Mouse (Mus musculus): ENCODE measurements around the gene Gabrg3. TPM values are rescaled to one million over a fixed set of nuclear protein-coding genes. Genes with fewer than 3 reads are reported as not detected.
"Not testable (repeated sequence)": the region's sequence is repeated elsewhere in the genome, so short reads cannot be mapped to it uniquely, and the experiment has no call there.

The Gabrg3 gene
- polyA plus RNA-seq, 1 experiment from 2014 or later, result 2.8 TPM

DNA sequence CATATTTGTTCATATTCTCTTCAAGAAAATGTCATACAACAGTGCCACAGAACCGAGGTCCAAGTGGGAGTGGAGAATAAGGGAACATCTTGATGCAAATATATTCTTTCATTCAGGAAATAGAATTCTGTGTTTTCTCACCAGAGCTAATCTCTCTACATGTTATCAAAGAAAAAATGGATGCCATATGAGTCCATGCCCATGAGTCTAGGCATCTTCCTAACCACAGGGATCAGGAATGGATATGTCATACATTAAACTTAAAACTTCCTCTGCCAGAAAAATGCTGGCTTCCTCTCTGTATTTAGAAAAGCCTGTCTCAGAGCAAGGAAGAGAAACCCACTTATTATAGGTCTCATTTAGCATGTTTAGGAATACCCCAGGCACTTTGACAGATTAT, 92.9 kb downstream of the Gabrg3 start:
- no peak for ATAC-seq (ENCODE audit: low FRiP score)
- Histone ChIP-seq H3K27ac (no peak overlapping the region), H3K36me3 (no peaks in the 10 kb centered on the region), H3K9me3 (no peaks in the 10 kb centered on the region), H3K4me2 (no peak overlapping the region), H3K4me1 (replicated peaks) (no peaks in the 10 kb centered on the region), H3K9ac (no peak overlapping the region), H3K27me3 (no peaks in the 10 kb centered on the region), H3K4me3 (no peak overlapping the region)
- WGBS, result 87% methylated on average over 1 of the region's 1 CpGs

GRCm38 (mm10) chr7:57293564-57293963, 93.4 kb downstream of the Gabrg3 start:
- Histone ChIP-seq H3K27me3 (no peaks in the 10 kb centered on the region), H3K4me1 (replicated peaks) (no peaks in the 10 kb centered on the region), H3K27ac (no peak overlapping the region), H3K4me2 (no peak overlapping the region), H3K4me3 (no peak overlapping the region), H3K9ac (no peak overlapping the region), H3K36me3 (no peaks in the 10 kb centered on the region), H3K9me3 (no peaks in the 10 kb centered on the region)
- 90% methylated on average over 6 of the region's 6 CpGs for WGBS
- ATAC-seq (ENCODE audit: low FRiP score), result no peak

DNA sequence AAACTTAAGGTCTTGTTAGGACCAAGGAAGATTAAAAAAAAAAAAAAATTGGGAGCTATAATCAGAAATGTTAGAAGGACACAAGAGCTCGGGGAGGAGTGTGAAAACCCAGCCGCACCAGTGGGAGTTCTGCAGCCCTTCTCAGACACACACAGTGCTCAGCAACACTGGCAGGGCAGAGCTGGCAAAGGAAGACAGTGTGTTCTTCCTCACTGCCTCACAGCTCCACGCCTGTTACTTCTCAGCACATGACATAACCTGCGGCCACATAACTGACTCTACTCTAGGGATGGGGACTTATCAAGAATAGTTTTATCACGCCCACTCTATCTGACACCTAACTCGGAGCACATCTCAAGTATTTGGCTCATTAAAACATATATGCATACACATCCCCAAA, 103.8 kb downstream of the Gabrg3 start:
- Histone ChIP-seq H3K9me3 (no peaks in the 10 kb centered on the region), H3K4me1 (replicated peaks) (no peaks in the 10 kb centered on the region), H3K4me3 (no peak overlapping the region), H3K9ac (no peak overlapping the region), H3K36me3 (no peaks in the 10 kb centered on the region), H3K4me2 (no peak overlapping the region), H3K27me3 (no peaks in the 10 kb centered on the region), H3K27ac (no peak overlapping the region)
- no peak for ATAC-seq (ENCODE audit: low FRiP score)
- 87% methylated on average over 6 of the region's 6 CpGs for WGBS

DNA sequence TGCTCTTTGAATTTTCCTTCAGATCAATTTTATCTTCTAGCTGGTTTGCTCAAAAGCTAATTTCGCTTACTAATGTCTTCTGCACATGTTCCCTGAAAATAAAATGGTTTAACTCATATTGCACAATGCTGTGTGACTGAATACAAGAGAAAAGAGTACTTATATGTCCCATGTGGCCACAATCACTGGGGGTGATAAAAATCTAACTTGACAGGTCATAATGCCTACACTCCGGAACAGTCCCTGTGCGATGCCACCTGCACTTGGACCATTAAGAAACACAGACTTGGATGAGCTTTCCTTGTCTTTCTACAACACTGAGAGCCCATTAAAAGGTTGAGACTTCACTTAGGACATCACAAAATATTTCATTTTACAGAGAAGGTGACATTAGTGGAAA, 108.1 kb downstream of the Gabrg3 start:
- Histone ChIP-seq H3K27ac (no peak overlapping the region), H3K9me3 (no peaks in the 10 kb centered on the region), H3K4me2 (no peak overlapping the region), H3K9ac (no peak overlapping the region), H3K4me3 (no peak overlapping the region), H3K36me3 (no peaks in the 10 kb centered on the region), H3K27me3 (no peaks in the 10 kb centered on the region), H3K4me1 (replicated peaks) (no peaks in the 10 kb centered on the region)
- ATAC-seq (ENCODE audit: low FRiP score), result no peak
- WGBS, result 81% methylated on average over 3 of the region's 3 CpGs

- Histone ChIP-seq H3K27ac (no peak overlapping the region), H3K4me3 (no peak overlapping the region), H3K27me3 (no peaks in the 10 kb centered on the region), H3K4me2 (no peak overlapping the region), H3K4me1 (replicated peaks) (no peaks in the 10 kb centered on the region), H3K9me3 (no peaks in the 10 kb centered on the region), H3K36me3 (no peaks in the 10 kb centered on the region), H3K9ac (no peak overlapping the region)
- no peak for ATAC-seq (ENCODE audit: low FRiP score)
- 82% methylated on average over 1 of the region's 1 CpGs for WGBS
These were observed 126.8 kb downstream of the Gabrg3 start for GRCm38 (mm10) chr7:57260201-57260600.

DNA sequence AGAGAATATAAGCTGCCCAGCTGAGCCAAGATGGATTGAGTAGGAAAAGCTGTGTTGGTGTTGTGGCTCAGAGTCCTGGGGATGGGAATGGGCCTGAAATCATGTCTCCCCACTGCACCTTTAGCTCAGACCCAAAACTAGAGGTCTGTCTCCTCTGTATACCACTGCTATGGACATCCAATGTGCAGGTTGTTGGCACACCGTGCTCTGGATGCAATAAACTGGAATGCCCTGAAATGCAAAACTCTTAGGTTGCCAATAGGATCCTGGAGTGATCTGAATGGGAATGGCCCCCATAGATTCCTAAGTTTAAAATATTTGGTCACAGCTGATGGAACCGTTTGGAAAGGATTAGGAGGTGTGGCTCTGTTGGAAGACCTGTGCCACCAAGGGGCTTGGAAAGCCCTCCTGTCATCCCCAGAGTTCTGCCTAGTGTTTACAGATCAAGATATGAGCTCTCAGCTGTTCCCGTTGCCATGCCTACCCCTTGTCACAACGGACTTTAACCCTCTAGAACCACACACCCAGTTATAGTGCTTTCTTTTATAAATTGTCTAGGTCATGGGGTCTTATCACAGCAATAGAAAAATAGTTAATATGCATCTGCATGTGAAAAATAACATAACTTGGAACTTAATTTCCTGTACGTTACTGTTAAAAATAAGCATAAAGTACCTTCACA, 128.0 kb downstream of the Gabrg3 start:
- Histone ChIP-seq H3K4me1 (replicated peaks) (no peaks in the 10 kb centered on the region), H3K27ac (no peak overlapping the region), H3K27me3 (no peaks in the 10 kb centered on the region), H3K9ac (no peak overlapping the region), H3K4me3 (no peak overlapping the region), H3K4me2 (no peak overlapping the region), H3K36me3 (no peaks in the 10 kb centered on the region), H3K9me3 (no peaks in the 10 kb centered on the region)
- 81% methylated on average over 5 of the region's 5 CpGs for WGBS
- no peak for ATAC-seq (ENCODE audit: low FRiP score)

DNA sequence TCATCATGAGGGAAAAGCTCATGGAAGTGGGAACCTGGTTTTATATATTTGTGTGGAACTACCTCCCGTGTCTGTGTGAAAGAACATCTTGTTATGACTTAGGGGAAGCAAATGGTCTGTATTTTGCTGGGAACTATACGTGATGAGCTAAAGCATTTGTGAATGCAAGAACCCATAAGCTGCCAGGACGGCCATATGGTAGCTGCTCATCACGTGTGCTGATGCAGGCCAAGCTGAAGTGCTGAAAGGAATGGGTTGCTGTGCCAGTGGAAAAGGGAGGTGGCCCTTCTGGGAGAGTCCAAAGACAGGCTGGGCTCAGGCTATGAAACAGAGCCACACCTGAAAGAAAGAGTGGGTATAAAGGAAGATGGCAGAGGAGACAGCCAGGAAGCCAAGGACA, 143.0 kb downstream of the Gabrg3 start:
- H3K9me3 ChIP-seq, result no peaks in the 10 kb centered on the region
- ATAC-seq (ENCODE audit: low FRiP score), result no peak
- WGBS, result 91% methylated on average over 4 of the region's 4 CpGs

GRCm38 (mm10) chr7:57214119-57214518, 172.9 kb downstream of the Gabrg3 start:
- H3K4me3 ChIP-seq, result no peak overlapping the region
- no peak overlapping the region for H3K27ac ChIP-seq
- WGBS, result 79% methylated on average over 1 of the region's 1 CpGs
- H3K36me3 ChIP-seq, result no peaks in the 10 kb centered on the region
- H3K9ac ChIP-seq, result no peak overlapping the region
- no peaks in the 10 kb centered on the region for H3K4me1 ChIP-seq (replicated peaks)
- ATAC-seq (ENCODE audit: low FRiP score), result no peak
- no peaks in the 10 kb centered on the region for H3K9me3 ChIP-seq
- no peaks in the 10 kb centered on the region for H3K27me3 ChIP-seq
- no peak overlapping the region for H3K4me2 ChIP-seq

More for the DNA sequence above, 143.0 kb downstream of the Gabrg3 start:
- Histone ChIP-seq H3K4me1 (replicated peaks) (no peaks in the 10 kb centered on the region), H3K27ac (no peak overlapping the region), H3K36me3 (no peaks in the 10 kb centered on the region), H3K4me2 (no peak overlapping the region), H3K27me3 (no peaks in the 10 kb centered on the region), H3K4me3 (no peak overlapping the region), H3K9ac (no peak overlapping the region)

- Histone ChIP-seq H3K4me1 (replicated peaks) (no peaks in the 10 kb centered on the region), H3K9me3 (no peaks in the 10 kb centered on the region), H3K9ac (no peak overlapping the region), H3K27me3 (no peaks in the 10 kb centered on the region), H3K4me3 (no peak overlapping the region), H3K4me2 (no peak overlapping the region), H3K27ac (no peak overlapping the region), H3K36me3 (no peaks in the 10 kb centered on the region)
- WGBS, result 69% methylated on average over 1 of the region's 1 CpGs
- no peak for ATAC-seq (ENCODE audit: low FRiP score)
These were observed 201.0 kb downstream of the Gabrg3 start for GRCm38 (mm10) chr7:57186015-57186414.

GRCm38 (mm10) chr7:57175891-57176545, 211.0 kb downstream of the Gabrg3 start:
- H3K9me3 ChIP-seq; H3K4me1 ChIP-seq (replicated peaks); H3K36me3 ChIP-seq; H3K4me2 ChIP-seq; H3K4me3 ChIP-seq; ATAC-seq (ENCODE audit: low FRiP score); H3K27me3 ChIP-seq; H3K9ac ChIP-seq; H3K27ac ChIP-seq: not testable (repeated sequence)
- 47% methylated on average over 2 of the region's 2 CpGs for WGBS

- Histone ChIP-seq H3K4me2 (no peak overlapping the region), H3K9me3 (no peaks in the 10 kb centered on the region), H3K27me3 (no peaks in the 10 kb centered on the region), H3K4me3 (no peak overlapping the region), H3K36me3 (no peaks in the 10 kb centered on the region), H3K9ac (no peak overlapping the region), H3K27ac (no peak overlapping the region), H3K4me1 (replicated peaks) (no peaks in the 10 kb centered on the region)
- WGBS, result 57% methylated on average over 3 of the region's 3 CpGs
- no peak for ATAC-seq (ENCODE audit: low FRiP score)
These were observed 220.1 kb downstream of the Gabrg3 start for GRCm38 (mm10) chr7:57166931-57167330.

DNA sequence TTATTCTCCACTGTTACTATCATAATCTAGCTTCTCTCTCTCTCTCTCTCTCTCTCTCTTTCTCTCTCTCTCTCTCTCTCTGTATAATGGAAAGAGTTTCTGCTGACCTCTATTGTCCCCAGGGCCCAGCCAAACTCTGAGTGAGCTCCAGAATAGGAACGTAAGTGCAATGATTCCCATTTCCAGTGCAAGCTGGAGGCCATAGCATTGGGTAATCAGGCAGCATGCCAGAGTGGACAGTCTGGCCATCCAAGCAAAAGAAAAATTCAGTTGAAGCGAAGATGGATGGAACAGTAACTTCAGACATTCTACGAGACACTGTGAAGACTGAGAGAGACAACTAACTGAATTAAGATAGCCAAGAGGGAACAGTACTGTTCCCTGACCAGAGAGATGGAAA, 228.8 kb downstream of the Gabrg3 start:
- no peaks in the 10 kb centered on the region for H3K36me3 ChIP-seq
- 89% methylated on average over 3 of the region's 3 CpGs for WGBS

DNA sequence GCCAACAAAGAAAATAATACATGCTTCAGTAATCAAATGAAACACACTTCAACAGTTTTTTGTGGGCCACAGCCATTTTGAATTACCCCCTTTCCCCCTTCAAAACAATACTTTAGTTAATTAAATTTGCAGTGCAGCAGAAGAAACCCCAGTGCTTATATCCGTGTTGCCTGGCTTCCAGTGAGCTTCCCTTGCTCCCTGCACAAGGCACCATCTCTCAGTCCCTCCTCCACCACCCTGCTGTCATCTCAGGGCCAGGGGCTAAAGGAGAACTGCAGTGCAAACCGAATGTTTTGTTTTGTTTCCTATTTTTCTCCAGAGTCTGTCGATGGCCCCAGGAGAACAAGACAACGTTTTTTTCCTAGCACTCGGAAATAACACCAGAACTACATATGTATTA, 233.2 kb downstream of the Gabrg3 start:
- no peaks in the 10 kb centered on the region for H3K36me3 ChIP-seq
- no peak overlapping the region for H3K4me3 ChIP-seq
- no peak overlapping the region for H3K27ac ChIP-seq
- peaks cover 6% of the 10 kb centered on the region for H3K4me1 ChIP-seq (replicated peaks)
- H3K27me3 ChIP-seq, result no peaks in the 10 kb centered on the region
- H3K9ac ChIP-seq, result no peak overlapping the region
- no peak for ATAC-seq (ENCODE audit: low FRiP score)
- H3K9me3 ChIP-seq, result no peaks in the 10 kb centered on the region
- 35% methylated on average over 5 of the region's 5 CpGs for WGBS
- no peak overlapping the region for H3K4me2 ChIP-seq

More for the DNA sequence above, 228.8 kb downstream of the Gabrg3 start:
- Histone ChIP-seq H3K4me3 (no peak overlapping the region), H3K27me3 (no peaks in the 10 kb centered on the region), H3K4me2 (no peak overlapping the region), H3K9me3 (no peaks in the 10 kb centered on the region), H3K9ac (no peak overlapping the region), H3K4me1 (replicated peaks) (peaks cover 6% of the 10 kb centered on the region), H3K27ac (no peak overlapping the region)
- no peak for ATAC-seq (ENCODE audit: low FRiP score)

Measured in hindbrain, embryonic 13.5 days (tissue).